Mouse (Mus musculus) forebrain, embryonic 13.5 days (tissue): ENCODE data around the gene Coq4. TPM values are rescaled to one million over a fixed set of nuclear protein-coding genes. Genes with fewer than 3 reads are reported as not detected.
A peak's percentile ranks its signal among the peaks of the same experiment; 100 is the strongest.

Source experiments
- ATAC-seq: fragments of 200-750 bp; cut with Nextera tagmentation; 2 replicates; pipeline ENCODE4 v1.8.0; 2017
- H3K27ac ChIP-seq: fragments of 300-500 bp; sonication (generic); 2 replicates; pipeline ENCODE4 v1.5.1; 2015; ENCODE audit warnings: inconsistent platforms, mild to moderate bottlenecking, moderate library complexity
- H3K27me3 ChIP-seq: fragments of 300-500 bp; sonication (generic); 2 replicates; pipeline ENCODE4 v1.6.1; 2015; ENCODE audit warnings: mild to moderate bottlenecking, inconsistent platforms
- H3K36me3 ChIP-seq: fragments of 300-500 bp; sonication (generic); 2 replicates; pipeline ENCODE4 v1.6.1; 2015; ENCODE audit warnings: mild to moderate bottlenecking, inconsistent platforms; ENCODE audit not compliant: poor library complexity, severe bottlenecking
- H3K4me1 ChIP-seq: fragments of 300-500 bp; sonication (generic); 2 replicates; pipeline ENCODE4 v1.6.1; 2015; ENCODE audit warnings: inconsistent platforms
- H3K4me2 ChIP-seq: fragments of 300-500 bp; sonication (generic); 2 replicates; pipeline ENCODE4 v1.6.1; 2015; ENCODE audit warnings: inconsistent platforms, mild to moderate bottlenecking, moderate library complexity
- H3K4me3 ChIP-seq: fragments of 300-500 bp; sonication (generic); 2 replicates; pipeline ENCODE4 v1.5.1; 2015; ENCODE audit warnings: mild to moderate bottlenecking, inconsistent platforms
- H3K9ac ChIP-seq: fragments of 300-500 bp; sonication (generic); 2 replicates; pipeline ENCODE4 v1.6.1; 2015; ENCODE audit warnings: mild to moderate bottlenecking, inconsistent platforms
- H3K9me3 ChIP-seq: fragments of 300-500 bp; sonication (generic); replicated peaks from 2 replicates; pipeline ENCODE4 v1.6.1; 2016; ENCODE audit warnings: inconsistent platforms
- WGBS: fragments of 180-500 bp; shearing (Covaris S2); methylation state at CpG from one replicate; pipeline ENCODE4 v1.1.7; 2015; 5-methylcytosine and 5-hydroxymethylcytosine counted together
- polyA plus RNA-seq: library from polyadenylated mRNA; unstranded; fragments of >200 nt; fragmentation: Nextera tagmentation; extraction: Ambion mirVana; gene quantifications from 2 replicates; pipeline ENCODE4 v1.2.1, GENCODE M21; 2015

Coq4 gene
- 30.4 and 33.5 TPM in 2 replicates for polyA plus RNA-seq

DNA sequence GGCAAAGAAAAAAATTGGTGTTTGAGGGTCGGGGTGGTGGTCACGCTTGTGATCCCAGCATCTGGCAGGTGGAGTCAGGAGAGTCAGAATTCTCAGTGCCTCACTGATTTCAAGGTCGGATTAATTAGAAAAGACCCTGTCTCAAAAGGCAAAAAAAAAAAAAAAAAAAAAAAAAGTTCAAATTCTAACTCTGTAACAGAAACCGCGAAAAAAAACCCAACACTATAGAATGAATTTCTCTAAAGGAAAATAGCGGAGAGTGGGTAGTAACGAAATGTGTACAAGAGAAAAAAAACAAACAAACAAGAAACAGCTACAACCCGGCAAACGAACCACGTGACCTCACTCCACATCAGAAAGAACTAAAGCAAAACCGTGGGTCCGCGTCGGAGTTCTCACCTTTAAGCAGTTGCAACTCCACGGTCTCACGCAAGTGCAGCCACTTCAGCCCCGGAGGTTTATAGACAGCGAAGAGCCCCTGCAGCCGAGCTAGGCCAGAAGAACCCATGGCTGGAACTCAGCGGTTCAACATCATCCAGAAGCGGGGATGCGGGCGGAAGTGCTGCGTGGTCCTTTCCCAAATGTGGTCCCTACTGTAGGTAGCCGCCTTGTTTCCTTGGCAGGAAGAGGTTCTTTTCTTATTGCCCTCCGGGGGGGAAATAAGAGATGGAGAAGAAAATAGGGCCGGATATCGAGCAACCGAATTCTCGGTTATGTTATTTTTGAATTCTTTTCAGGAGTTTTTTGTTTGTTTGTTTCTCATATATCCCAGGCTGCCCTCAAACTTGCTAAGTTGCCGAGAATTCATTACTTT is at the start of gene Coq4:
Gene Coq4, plus strand, starts transcription at position 390 of the 814 bp plus-strand sequence.
- H3K4me2 ChIP-seq, result peak within 1 kb of the TSS; percentile 89
- no peaks in the 10 kb centered on the region for H3K27me3 ChIP-seq
- peak within 1 kb of the TSS; percentile 59 for H3K27ac ChIP-seq
- ATAC-seq, result peak; percentile 94
- 2% methylated on average over 31 of the region's 31 CpGs for WGBS
- no peaks in the 10 kb centered on the region for H3K9me3 ChIP-seq
- H3K4me3 ChIP-seq, result peak within 1 kb of the TSS; percentile 81
- peak within 1 kb of the TSS; percentile 80 for H3K9ac ChIP-seq
- peaks cover 21% of the 10 kb centered on the region for H3K4me1 ChIP-seq
- peaks cover 64% of the 10 kb centered on the region for H3K36me3 ChIP-seq

GRCm38 (mm10) chr2:29738799-29739198 is 48.5 kb upstream of the Coq4 start:
- H3K4me3 ChIP-seq, result no peak overlapping the region
- no peak overlapping the region for H3K4me2 ChIP-seq
- no peak overlapping the region for H3K27ac ChIP-seq
- no peaks in the 10 kb centered on the region for H3K27me3 ChIP-seq
- WGBS, result 65% methylated on average over 4 of the region's 4 CpGs
- no peaks in the 10 kb centered on the region for H3K9me3 ChIP-seq
- ATAC-seq, result no peak
- no peaks in the 10 kb centered on the region for H3K4me1 ChIP-seq
- no peak overlapping the region for H3K9ac ChIP-seq
- H3K36me3 ChIP-seq, result peaks cover 66% of the 10 kb centered on the region

DNA sequence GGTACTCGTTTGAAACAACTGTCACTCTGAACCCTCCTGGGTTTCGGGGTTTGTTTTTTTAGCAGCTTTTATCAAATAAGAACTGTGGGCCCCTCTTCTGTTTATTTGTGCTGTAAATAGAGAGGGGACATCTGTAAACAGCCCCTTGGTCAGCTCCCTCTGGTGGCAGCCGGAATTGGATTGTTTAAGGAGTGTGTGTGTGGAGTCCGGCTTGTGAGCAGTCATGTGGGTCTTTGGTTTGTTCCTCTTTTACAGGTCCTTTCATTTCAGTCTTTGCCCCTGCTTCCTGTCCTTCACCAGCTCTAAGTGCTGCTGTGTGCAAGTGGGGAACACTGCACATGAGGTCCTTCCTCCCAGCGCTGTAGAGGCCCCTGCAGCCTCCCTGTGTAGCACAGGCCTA is 47.9 kb upstream of the Coq4 start:
- no peaks in the 10 kb centered on the region for H3K9me3 ChIP-seq
- no peak overlapping the region for H3K4me3 ChIP-seq
- H3K27ac ChIP-seq, result no peak overlapping the region
- no peak overlapping the region for H3K4me2 ChIP-seq
- H3K4me1 ChIP-seq, result no peaks in the 10 kb centered on the region
- 75% methylated on average over 5 of the region's 5 CpGs for WGBS
- ATAC-seq, result no peak
- H3K36me3 ChIP-seq, result peaks cover 60% of the 10 kb centered on the region
- H3K9ac ChIP-seq, result no peak overlapping the region
- H3K27me3 ChIP-seq, result no peaks in the 10 kb centered on the region

DNA sequence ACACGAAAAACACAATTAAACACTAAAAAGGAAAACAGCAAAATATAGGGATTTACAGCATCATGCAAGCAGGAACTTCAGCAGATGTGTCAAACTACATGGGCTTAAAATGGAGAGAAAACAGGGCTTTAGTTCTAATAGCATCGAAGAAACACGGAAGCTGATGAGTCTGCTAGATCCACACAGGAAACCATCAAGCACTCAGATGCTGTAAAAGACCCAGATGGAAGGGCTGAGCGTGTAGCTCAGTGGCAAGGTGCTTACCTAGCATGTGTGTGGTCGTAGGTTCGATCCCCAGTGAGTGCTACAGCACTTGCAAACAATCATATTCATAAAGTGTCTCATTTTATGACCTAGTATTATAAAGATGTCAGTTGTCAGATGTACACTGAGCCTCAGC is 46.1 kb upstream of the Coq4 start:
- ATAC-seq, result no peak
- WGBS, result 91% methylated on average over 6 of the region's 6 CpGs
- Histone ChIP-seq H3K9ac (no peak overlapping the region), H3K9me3 (no peaks in the 10 kb centered on the region), H3K27me3 (peaks cover 9% of the 10 kb centered on the region), H3K4me3 (no peak overlapping the region), H3K4me2 (no peak overlapping the region), H3K27ac (no peak overlapping the region), H3K4me1 (no peaks in the 10 kb centered on the region), H3K36me3 (peaks cover 44% of the 10 kb centered on the region)

DNA sequence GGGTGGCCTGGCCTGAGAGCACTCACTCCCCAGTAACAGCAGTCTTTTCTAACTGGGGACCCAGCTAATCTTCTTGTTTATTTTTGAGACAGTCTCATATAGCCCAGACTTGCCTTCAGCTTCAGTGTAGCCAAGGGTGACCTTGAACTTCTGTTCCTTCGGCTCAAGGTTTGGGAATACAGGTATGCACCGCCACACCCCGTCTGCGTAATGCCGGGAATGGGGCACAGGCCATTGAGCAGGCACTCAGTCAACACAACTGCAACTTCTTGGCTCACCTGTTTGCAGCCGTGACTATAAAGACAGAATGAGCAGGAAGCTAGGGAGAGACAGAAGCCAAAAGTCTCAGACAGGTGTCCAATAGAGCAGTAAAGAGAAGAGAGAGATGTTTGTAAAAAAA is 43.0 kb upstream of the Coq4 start:
- ATAC-seq, result no peak
- Histone ChIP-seq H3K27ac (no peak overlapping the region), H3K36me3 (peaks cover 14% of the 10 kb centered on the region), H3K27me3 (peaks cover 38% of the 10 kb centered on the region), H3K9ac (no peak overlapping the region), H3K4me3 (no peak overlapping the region), H3K9me3 (no peaks in the 10 kb centered on the region), H3K4me2 (no peak overlapping the region), H3K4me1 (peaks cover 7% of the 10 kb centered on the region)
- 95% methylated on average over 6 of the region's 6 CpGs for WGBS

- peak; percentile 24; the same call in 1 of the 2 replicates for ATAC-seq
- H3K4me2 ChIP-seq, result peak overlapping the region; percentile 69
- H3K4me1 ChIP-seq, result peaks cover 17% of the 10 kb centered on the region
- no peak overlapping the region for H3K27ac ChIP-seq
- no peaks in the 10 kb centered on the region for H3K36me3 ChIP-seq
- no peaks in the 10 kb centered on the region for H3K9me3 ChIP-seq
- peaks cover 68% of the 10 kb centered on the region for H3K27me3 ChIP-seq
- peak overlapping the region; percentile 57 for H3K9ac ChIP-seq
- H3K4me3 ChIP-seq, result peak overlapping the region; percentile 38
- 2% methylated on average over 47 of the region's 50 CpGs for WGBS
Measured at GRCm38 (mm10) chr2:29747188-29747782, 40.0 kb upstream of the Coq4 start.

GRCm38 (mm10) chr2:29747852-29748251 is 39.4 kb upstream of the Coq4 start:
- no peak for ATAC-seq
- H3K4me2 ChIP-seq, result peak overlapping the region; percentile 69
- WGBS, result 51% methylated on average over 5 of the region's 5 CpGs
- peak overlapping the region; percentile 38; the same call in 1 of the 2 replicates for H3K4me3 ChIP-seq
- peaks cover 17% of the 10 kb centered on the region for H3K4me1 ChIP-seq
- no peaks in the 10 kb centered on the region for H3K9me3 ChIP-seq
- no peak overlapping the region for H3K9ac ChIP-seq
- no peaks in the 10 kb centered on the region for H3K36me3 ChIP-seq
- H3K27me3 ChIP-seq, result peaks cover 74% of the 10 kb centered on the region
- no peak overlapping the region for H3K27ac ChIP-seq

DNA sequence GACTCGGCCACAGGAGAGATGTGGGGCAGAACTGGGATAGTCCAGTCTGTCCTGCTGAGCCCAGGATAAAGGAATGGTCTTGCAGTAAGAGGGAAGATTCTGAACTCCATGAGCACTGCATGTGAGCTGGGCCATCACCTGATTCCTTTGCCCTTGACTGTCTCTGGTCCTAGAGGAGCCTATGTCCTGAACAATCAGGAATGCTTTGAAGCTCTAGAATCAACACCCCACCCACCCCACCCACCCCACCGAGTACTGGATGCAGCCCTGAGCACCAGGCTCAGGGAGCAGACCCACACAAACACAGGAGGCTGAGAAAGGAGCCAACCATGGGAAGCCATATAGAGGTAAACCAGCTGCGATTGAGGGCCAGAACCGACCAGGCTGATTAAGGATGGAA is 38.8 kb upstream of the Coq4 start:
- 83% methylated on average over 4 of the region's 4 CpGs for WGBS
- Histone ChIP-seq H3K4me3 (no peak overlapping the region), H3K4me2 (no peak overlapping the region), H3K36me3 (no peaks in the 10 kb centered on the region), H3K4me1 (peaks cover 17% of the 10 kb centered on the region), H3K27ac (no peak overlapping the region), H3K9me3 (no peaks in the 10 kb centered on the region), H3K27me3 (peaks cover 80% of the 10 kb centered on the region), H3K9ac (no peak overlapping the region)
- ATAC-seq, result no peak

GRCm38 (mm10) chr2:29751497-29751896 is 35.8 kb upstream of the Coq4 start, which contains the start of gene Gm13420:
Gm13420 (minus strand) TSS chr2:29751685.
- Histone ChIP-seq H3K9ac (no peak within 1 kb of the TSS; the same call in 1 of the 2 replicates), H3K4me2 (peak within 1 kb of the TSS; percentile 32), H3K4me3 (no peak within 1 kb of the TSS), H3K4me1 (peaks cover 17% of the 10 kb centered on the region), H3K27me3 (peaks cover 73% of the 10 kb centered on the region), H3K36me3 (no peaks in the 10 kb centered on the region), H3K9me3 (no peaks in the 10 kb centered on the region), H3K27ac (no peak within 1 kb of the TSS)
- ATAC-seq, result no peak
- WGBS, result 7% methylated on average over 28 of the region's 28 CpGs

- Histone ChIP-seq H3K4me1 (peaks cover 12% of the 10 kb centered on the region), H3K36me3 (no peaks in the 10 kb centered on the region), H3K4me3 (no peak overlapping the region), H3K27me3 (peaks cover 66% of the 10 kb centered on the region), H3K9ac (no peak overlapping the region), H3K27ac (no peak overlapping the region), H3K4me2 (no peak overlapping the region), H3K9me3 (no peaks in the 10 kb centered on the region)
- 78% methylated on average over 5 of the region's 5 CpGs for WGBS
- no peak for ATAC-seq
Measured at GRCm38 (mm10) chr2:29752397-29752796, 34.9 kb upstream of the Coq4 start.

- Histone ChIP-seq H3K36me3 (no peaks in the 10 kb centered on the region), H3K27ac (no peak overlapping the region), H3K27me3 (peaks cover 36% of the 10 kb centered on the region), H3K4me1 (peaks cover 10% of the 10 kb centered on the region), H3K9ac (no peak overlapping the region), H3K4me3 (no peak overlapping the region), H3K4me2 (no peak overlapping the region), H3K9me3 (no peaks in the 10 kb centered on the region)
- ATAC-seq, result no peak
Measured at GRCm38 (mm10) chr2:29755693-29756092, 31.6 kb upstream of the Coq4 start.

DNA sequence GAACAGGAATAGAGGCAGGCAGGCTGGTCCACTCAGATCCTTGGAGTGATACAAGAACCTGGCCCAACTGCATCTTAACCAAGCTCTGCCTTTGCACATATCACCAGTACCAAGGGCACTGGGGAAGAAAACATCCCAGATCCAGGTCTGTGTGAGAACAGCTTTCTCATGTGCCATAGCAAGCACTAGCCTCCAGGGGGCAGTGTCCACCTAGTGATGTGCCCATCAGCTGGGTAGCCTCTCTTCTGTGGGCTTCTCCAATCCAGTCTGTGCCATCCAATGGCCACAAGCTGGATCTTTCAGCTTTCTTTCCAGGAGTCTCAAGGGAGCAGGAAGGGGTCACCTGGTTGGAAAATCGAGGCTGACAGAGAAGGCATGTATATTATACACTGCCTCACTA is 22.5 kb upstream of the Coq4 start:
- 0% methylated on average over 1 of the region's 1 CpGs for WGBS
- Histone ChIP-seq H3K36me3 (no peaks in the 10 kb centered on the region), H3K4me3 (no peak overlapping the region), H3K9ac (no peak overlapping the region), H3K27ac (no peak overlapping the region), H3K27me3 (no peaks in the 10 kb centered on the region), H3K4me1 (no peaks in the 10 kb centered on the region), H3K4me2 (no peak overlapping the region), H3K9me3 (no peaks in the 10 kb centered on the region)
- peak; percentile 59 for ATAC-seq
